Mouse (Mus musculus) liver, embryonic 13.5 days (tissue): ENCODE measurements around the gene Eya4. TPM values are rescaled to one million over a fixed set of nuclear protein-coding genes. Genes with fewer than 3 reads are reported as not detected.

Source experiments
- ATAC-seq: fragments of 200-750 bp; cut with Nextera tagmentation; 2 replicates; pipeline ENCODE4 v1.8.0; 2017; ENCODE audit warnings: low read depth, mild to moderate bottlenecking, moderate number of reproducible peaks, moderate library complexity
- DNase-seq: peaks from one replicate; pipeline ENCODE4 v3.0.0; 2022
- H3K27ac ChIP-seq: fragments of 300-500 bp; sonication (generic); 2 replicates; pipeline ENCODE4 v1.5.1; 2015; ENCODE audit warnings: moderate library complexity, mild to moderate bottlenecking, inconsistent platforms
- H3K27me3 ChIP-seq: fragments of 300-500 bp; sonication (generic); 2 replicates; pipeline ENCODE4 v1.6.1; 2015; ENCODE audit warnings: mild to moderate bottlenecking, inconsistent platforms
- H3K36me3 ChIP-seq: fragments of 300-500 bp; sonication (generic); 2 replicates; pipeline ENCODE4 v1.6.1; 2015; ENCODE audit warnings: mild to moderate bottlenecking, inconsistent platforms
- H3K4me1 ChIP-seq: fragments of 300-500 bp; sonication (generic); replicated peaks from 2 replicates; pipeline ENCODE4 v1.6.1; 2015; ENCODE audit warnings: inconsistent platforms
- H3K4me2 ChIP-seq: fragments of 300-500 bp; sonication (generic); 2 replicates; pipeline ENCODE4 v1.6.1; 2015; ENCODE audit warnings: inconsistent platforms, mild to moderate bottlenecking, moderate library complexity
- H3K4me3 ChIP-seq: fragments of 300-500 bp; sonication (generic); replicated peaks from 2 replicates; pipeline ENCODE4 v1.5.1; 2015; ENCODE audit warnings: mild to moderate bottlenecking, inconsistent platforms
- H3K9ac ChIP-seq: fragments of 300-500 bp; sonication (generic); 2 replicates; pipeline ENCODE4 v1.6.1; 2015; ENCODE audit warnings: mild to moderate bottlenecking, inconsistent platforms
- H3K9me3 ChIP-seq: fragments of 300-500 bp; sonication (generic); replicated peaks from 2 replicates; pipeline ENCODE4 v1.6.1; 2016; ENCODE audit warnings: inconsistent platforms
- WGBS: fragments of 180-500 bp; shearing (Covaris S2); methylation state at CpG from one replicate; pipeline ENCODE4 v1.1.7; 2015; ENCODE audit not compliant: insufficient replicate concordance; 5-methylcytosine and 5-hydroxymethylcytosine counted together
- polyA plus RNA-seq: library from polyadenylated mRNA; unstranded; fragments of >200 nt; fragmentation: Nextera tagmentation; extraction: Ambion mirVana; gene quantifications from 2 replicates; pipeline ENCODE4 v1.2.1, GENCODE M21; 2015

The Eya4 gene
- polyA plus RNA-seq, 1 experiment from 2014 or later = 0.25 TPM

DNA sequence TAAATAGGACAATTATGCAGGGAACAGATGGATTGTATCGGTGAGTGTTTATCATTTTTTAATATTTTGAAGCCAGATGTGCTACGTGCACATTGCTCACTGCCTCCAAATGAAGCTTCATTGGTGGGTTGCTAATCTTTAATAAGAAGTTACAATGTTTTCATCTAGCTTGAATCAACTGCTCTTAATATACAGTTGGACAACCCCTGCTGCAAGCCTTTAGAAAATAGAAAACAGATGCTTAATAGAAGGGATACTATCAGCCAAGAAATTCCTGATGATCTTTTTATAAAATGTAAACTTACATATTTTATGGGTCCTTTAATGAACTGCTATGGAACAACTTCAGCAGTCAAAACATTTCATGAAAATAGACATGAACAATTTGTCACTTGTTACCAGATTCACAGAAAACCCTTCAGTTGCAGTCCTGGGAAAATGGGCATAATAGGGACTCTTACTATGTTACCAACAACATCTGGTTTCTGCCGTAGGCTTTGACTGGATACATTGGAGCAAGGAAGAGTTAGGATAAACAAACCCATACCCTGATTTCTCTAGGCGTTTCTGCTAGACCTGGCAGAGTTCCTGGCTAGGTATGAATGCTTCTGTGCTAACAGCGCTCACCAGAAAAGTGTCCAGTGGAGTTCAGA, 290.4 kb downstream of the Eya4 start:
- Histone ChIP-seq H3K4me1 (no peaks in the 10 kb centered on the region), H3K9me3 (no peaks in the 10 kb centered on the region), H3K27me3 (no peaks in the 10 kb centered on the region), H3K36me3 (no peaks in the 10 kb centered on the region), H3K9ac (no peak overlapping the region), H3K4me3 (no peak overlapping the region), H3K27ac (no peak overlapping the region), H3K4me2 (no peak overlapping the region)
- no peak for ATAC-seq
- WGBS = 65% methylated on average over 5 of the region's 5 CpGs
- DNase-seq = no peak

DNA sequence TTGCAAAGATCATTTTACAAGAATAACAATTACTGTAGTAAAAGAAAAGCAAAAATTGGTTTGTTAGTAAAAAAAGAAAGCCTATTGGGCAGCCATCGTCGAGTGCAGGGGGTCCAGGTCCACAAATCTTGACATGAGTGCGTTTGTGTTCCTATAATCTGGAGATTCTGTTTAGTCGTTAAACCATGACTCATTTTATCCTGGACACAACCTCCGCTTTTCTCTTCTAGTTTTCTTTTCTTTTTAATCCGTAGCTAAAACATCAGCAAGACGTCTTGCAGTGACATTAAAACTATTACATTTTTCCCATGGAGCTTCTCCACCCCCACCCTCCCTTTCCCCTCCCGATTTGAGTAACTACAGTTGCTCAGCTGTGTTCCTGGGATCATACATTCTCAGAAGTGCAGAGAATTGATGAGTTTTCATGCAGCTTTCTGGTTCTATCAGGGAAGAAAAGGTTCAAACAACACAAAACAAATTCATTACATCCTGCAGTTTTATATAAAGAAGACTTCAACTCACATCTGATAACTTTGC, 297.1 kb downstream of the Eya4 start:
- Histone ChIP-seq H3K27ac (no peak overlapping the region), H3K9me3 (no peaks in the 10 kb centered on the region), H3K36me3 (no peaks in the 10 kb centered on the region), H3K9ac (no peak overlapping the region), H3K27me3 (no peaks in the 10 kb centered on the region), H3K4me3 (no peak overlapping the region), H3K4me2 (no peak overlapping the region), H3K4me1 (no peaks in the 10 kb centered on the region)
- DNase-seq (no peak), ATAC-seq (no peak)
- WGBS = 65% methylated on average over 8 of the region's 8 CpGs
